Mouse (Mus musculus) embryonic fibroblast, embryonic 13.5 days (primary cell): ENCODE measurements around the gene Mprip. TPM values are rescaled to one million over a fixed set of nuclear protein-coding genes. Genes with fewer than 3 reads are reported as not detected.

Experiments used
- H3K27ac ChIP-seq: 2 replicates; pipeline ENCODE4 v1.5.1; 2012; ENCODE audit warnings: low read length, control low read depth, inconsistent platforms; ENCODE audit not compliant: insufficient read depth
- H3K4me1 ChIP-seq: 2 replicates; pipeline ENCODE4 v1.6.1; 2011; ENCODE audit warnings: low read length; ENCODE audit not compliant: control insufficient read depth, insufficient read depth
- H3K4me3 ChIP-seq: 2 replicates; pipeline ENCODE4 v1.5.1; 2011; ENCODE audit warnings: mild to moderate bottlenecking, control low read depth, low read length; ENCODE audit not compliant: insufficient read depth
- CTCF ChIP-seq: IDR thresholded peaks from 2 replicates; pipeline ENCODE4 v1.5.1; 2011; ENCODE audit warnings: mild to moderate bottlenecking, control low read depth, low read length, moderate library complexity, borderline replicate concordance; ENCODE audit not compliant: insufficient read depth
- POLR2A ChIP-seq: IDR thresholded peaks from 2 replicates; pipeline ENCODE4 v1.6.1; 2011; ENCODE audit warnings: low read depth, mild to moderate bottlenecking, control low read depth, low read length, moderate library complexity
- polyA plus RNA-seq: library from polyadenylated mRNA; stranded (reverse); fragments of >200 nt; gene quantifications from 2 replicates; pipeline ENCODE4 v1.2.4, GENCODE M21; 2011; ENCODE audit warnings: low read depth; ENCODE audit not compliant: missing spikeins, insufficient read length

Mprip gene
- polyA plus RNA-seq, 1 experiment, result 233 TPM

GRCm38 (mm10) chr11:59700787-59701186 lies 39.7 kb downstream of the Mprip start:
- Histone ChIP-seq H3K27ac (no peak overlapping the region), H3K4me3 (no peak overlapping the region), H3K4me1 (peaks cover 6% of the 10 kb centered on the region)
- no peak for TF ChIP-seq POLR2A
- TF ChIP-seq CTCF, result no peak

- Histone ChIP-seq H3K4me1 (peaks cover 14% of the 10 kb centered on the region), H3K4me3 (no peak overlapping the region), H3K27ac (0 out of 2 replicates have a peak overlapping the region, but pooled peaks have one; percentile 3)
- TF ChIP-seq CTCF (no peak), POLR2A (no peak)
Observed at GRCm38 (mm10) chr11:59705113-59705512, 44.0 kb downstream of the Mprip start.

- no peak overlapping the region for H3K4me3 ChIP-seq
- TF ChIP-seq CTCF, result no peak
- TF ChIP-seq POLR2A, result no peak
- H3K27ac ChIP-seq, result peak overlapping the region; percentile 98
- H3K4me1 ChIP-seq, result peaks cover 14% of the 10 kb centered on the region
Observed at GRCm38 (mm10) chr11:59707481-59707880, 46.4 kb downstream of the Mprip start.

GRCm38 (mm10) chr11:59707931-59708611 lies 47.0 kb downstream of the Mprip start:
- Histone ChIP-seq H3K27ac (peak overlapping the region; percentile 98), H3K4me3 (no peak overlapping the region), H3K4me1 (peaks cover 14% of the 10 kb centered on the region)
- TF ChIP-seq CTCF (no peak), POLR2A (no peak)

- peaks cover 7% of the 10 kb centered on the region for H3K4me1 ChIP-seq
- TF ChIP-seq CTCF (no peak), POLR2A (no peak)
- H3K27ac ChIP-seq, result no peak overlapping the region
Observed at GRCm38 (mm10) chr11:59715424-59715840, 54.3 kb downstream of the Mprip start.

GRCm38 (mm10) chr11:59717801-59718291 lies 56.7 kb downstream of the Mprip start:
- Histone ChIP-seq H3K4me3 (no peak overlapping the region), H3K4me1 (peaks cover 7% of the 10 kb centered on the region), H3K27ac (no peak overlapping the region)
- TF ChIP-seq POLR2A, result no peak
- no peak for TF ChIP-seq CTCF

More at GRCm38 (mm10) chr11:59715424-59715840, 54.3 kb downstream of the Mprip start:
- H3K4me3 ChIP-seq, result no peak overlapping the region

GRCm38 (mm10) chr11:59719185-59719584 lies 58.1 kb downstream of the Mprip start:
- TF ChIP-seq CTCF (no peak), POLR2A (no peak)
- H3K27ac ChIP-seq, result no peak overlapping the region
- H3K4me1 ChIP-seq, result peaks cover 7% of the 10 kb centered on the region
- no peak overlapping the region for H3K4me3 ChIP-seq

GRCm38 (mm10) chr11:59721385-59721784 lies 60.3 kb downstream of the Mprip start:
- no peak overlapping the region for H3K4me3 ChIP-seq
- no peak for TF ChIP-seq CTCF
- no peak for TF ChIP-seq POLR2A
- H3K4me1 ChIP-seq, result peaks cover 3% of the 10 kb centered on the region
- H3K27ac ChIP-seq, result no peak overlapping the region

GRCm38 (mm10) chr11:59727204-59727603 lies 66.1 kb downstream of the Mprip start:
- no peak overlapping the region for H3K27ac ChIP-seq
- no peak overlapping the region for H3K4me3 ChIP-seq
- no peak for TF ChIP-seq POLR2A
- no peak for TF ChIP-seq CTCF
- peaks cover 13% of the 10 kb centered on the region for H3K4me1 ChIP-seq

GRCm38 (mm10) chr11:59731821-59732220 lies 70.7 kb downstream of the Mprip start:
- Histone ChIP-seq H3K27ac (peak overlapping the region; percentile 95), H3K4me3 (no peak overlapping the region), H3K4me1 (peaks cover 20% of the 10 kb centered on the region)
- no peak for TF ChIP-seq CTCF
- no peak for TF ChIP-seq POLR2A
